Mouse (Mus musculus) lung, postnatal 0 days (tissue): ENCODE measurements around the gene Nubpl.

ENCODE experiments used
- CTCF ChIP-seq: IDR thresholded peaks from 2 replicates; pipeline ENCODE4 v1.5.1; 2016; ENCODE audit warnings: antibody characterized with exemption, mild to moderate bottlenecking
- EP300 ChIP-seq: IDR thresholded peaks from 2 replicates; pipeline ENCODE4 v1.6.1; 2016; ENCODE audit warnings: antibody characterized with exemption, mild to moderate bottlenecking, control low read depth

- TF ChIP-seq CTCF (no peak), EP300 (no peak)
Observed at GRCm38 (mm10) chr12:52164414-52164813, 66.9 kb downstream of the Nubpl start.
